In genomic region chr4:155944271-155944670, GRCm38 (mm10) we compare ENCODE assay signal across 8 mouse cellular contexts. TPM values are rescaled to one million over a fixed set of nuclear protein-coding genes. Genes with fewer than 3 reads are reported as not detected.
DNase-seq lines count a peak whose midpoint lies in the region; ATAC-seq lines count a peak whose summit lies in the region.

No protein-coding gene starts in this region.

- no peaks in the 10 kb centered on the region for H3K27me3 ChIP-seq in heart, embryonic 16.5 days (ENCODE audit: control insufficient read depth, insufficient read depth, low read length)
- H3K27me3 ChIP-seq in liver, embryonic 11.5 days (replicated peaks; ENCODE audit: control insufficient read depth, insufficient read depth, low read length), result no peaks in the 10 kb centered on the region
- H3K27me3 ChIP-seq in neural tube, embryonic 12.5 days (replicated peaks), result no peaks in the 10 kb centered on the region; the same call in 1 of the 2 replicates

- H3K9ac ChIP-seq in heart, embryonic 16.5 days (ENCODE audit: low read length), result peak overlapping the region; percentile 97
- peak overlapping the region; percentile 90 for H3K9ac ChIP-seq in liver, embryonic 11.5 days (ENCODE audit: low read depth, low read length)
- peak overlapping the region; percentile 91 for H3K9ac ChIP-seq in neural tube, embryonic 12.5 days

- peak overlapping the region; percentile 99 for H3K4me2 ChIP-seq in heart, embryonic 16.5 days (ENCODE audit: low read depth, low read length)
- H3K4me2 ChIP-seq in liver, embryonic 11.5 days, result peak overlapping the region; percentile 96
- H3K4me2 ChIP-seq in neural tube, embryonic 12.5 days (replicated peaks), result peak overlapping the region; percentile 95

- DNase-seq in embryo, embryonic 10.5 days (ENCODE audit: low spot score), result peak; percentile 27
- DNase-seq in embryo, embryonic 11 days, result no peak
- peak; percentile 32 for DNase-seq in Muller cell, postnatal 12 days (ENCODE audit: inconsistent ontology term)
- no peak for DNase-seq in liver, embryonic 11.5 days (ENCODE audit: low spot score)
- no peak for DNase-seq in left cerebral cortex, postnatal 4 days
- no peak for DNase-seq in spleen, postnatal 36 days (ENCODE audit: low spot score in 2 of 2)

- peaks cover 9% of the 10 kb centered on the region for H3K36me3 ChIP-seq in heart, embryonic 16.5 days (ENCODE audit: control insufficient read depth, insufficient read depth)
- H3K36me3 ChIP-seq in liver, embryonic 11.5 days (ENCODE audit: control insufficient read depth, insufficient read depth, low read length), result peaks cover 21% of the 10 kb centered on the region
- peaks cover 30% of the 10 kb centered on the region for H3K36me3 ChIP-seq in neural tube, embryonic 12.5 days

- H3K4me1 ChIP-seq in heart, embryonic 16.5 days (ENCODE audit: control insufficient read depth, insufficient read depth, low read length), result peaks cover 16% of the 10 kb centered on the region
- H3K4me1 ChIP-seq in liver, embryonic 11.5 days (replicated peaks; ENCODE audit: control insufficient read depth, insufficient read depth, low read length), result peaks cover 15% of the 10 kb centered on the region
- peaks cover 19% of the 10 kb centered on the region for H3K4me1 ChIP-seq in neural tube, embryonic 12.5 days

- intact Hi-C loops in left cerebral cortex, postnatal 4 days (cut with DNase I), result no loop called here

- peak overlapping the region; percentile 71 for H3K27ac ChIP-seq in heart, embryonic 16.5 days (ENCODE audit: low read length)
- peak overlapping the region; percentile 80 for H3K27ac ChIP-seq in liver, embryonic 11.5 days (ENCODE audit: low read depth, low read length)
- no peak overlapping the region for H3K27ac ChIP-seq in neural tube, embryonic 12.5 days

- H3K4me3 ChIP-seq in heart, embryonic 16.5 days (ENCODE audit: low read length), result peak overlapping the region; percentile 97
- peak overlapping the region; percentile 94 for H3K4me3 ChIP-seq in liver, embryonic 11.5 days (ENCODE audit: low read depth, low read length)
- H3K4me3 ChIP-seq in neural tube, embryonic 12.5 days, result peak overlapping the region; percentile 97

- under 1% methylated on average over 17 of the region's 17 CpGs for WGBS in heart, embryonic 16.5 days
- WGBS in liver, embryonic 11.5 days, result under 1% methylated on average over 17 of the region's 17 CpGs
- WGBS in neural tube, embryonic 12.5 days, result 1% methylated on average over 17 of the region's 17 CpGs

- no peak for ATAC-seq in heart, embryonic 16.5 days (replicated peaks; ENCODE audit: extremely low read depth, insufficient read depth, low FRiP score)
- no peak; the same call in 1 of the 2 replicates for ATAC-seq in liver, embryonic 11.5 days (replicated peaks; ENCODE audit: low FRiP score)
- 0 out of 2 replicates have a peak, but pooled peaks have one; percentile 14 for ATAC-seq in neural tube, embryonic 12.5 days (ENCODE audit: low FRiP score, low read depth)

- no peaks in the 10 kb centered on the region for H3K9me3 ChIP-seq in heart, embryonic 16.5 days (replicated peaks; ENCODE audit: control insufficient read depth, low read length)
- no peaks in the 10 kb centered on the region for H3K9me3 ChIP-seq in liver, embryonic 11.5 days (ENCODE audit: control insufficient read depth, low read length)
- no peaks in the 10 kb centered on the region for H3K9me3 ChIP-seq in neural tube, embryonic 12.5 days

RNA-seq across cellular contexts. Expression of gene Ube2j2, which starts 0.6 kb away (rescaled TPM):
- polyA plus RNA-seq in heart, embryonic 16.5 days (2015; fragmentation: Nextera tagmentation; extraction: Ambion mirVana), result 74.9 and 80.1 TPM in 2 replicates
- 123 TPM in 2 replicates for polyA plus RNA-seq in liver, embryonic 11.5 days (2014; fragmentation: Nextera tagmentation; extraction: Ambion mirVana)
- 159 and 167 TPM in 2 replicates for polyA plus RNA-seq in neural tube, embryonic 12.5 days (2016; fragmentation: Nextera tagmentation; extraction: Ambion mirVana)
- 100 to 1,000 TPM in 1 of 2 experiments, 10 to 100 TPM in 1; 96.0 to 101 TPM for total RNA-seq in left cerebral cortex, postnatal 4 days (2021)

RNA-seq across cellular contexts. Expression of gene C1qtnf12, which starts 17.8 kb away (rescaled TPM):
- polyA plus RNA-seq in heart, embryonic 16.5 days (2015; fragmentation: Nextera tagmentation; extraction: Ambion mirVana), result 23.1 and 28.9 TPM in 2 replicates
- 56.9 and 59.0 TPM in 2 replicates for polyA plus RNA-seq in liver, embryonic 11.5 days (2014; fragmentation: Nextera tagmentation; extraction: Ambion mirVana)
- 17.2 and 19.0 TPM in 2 replicates for polyA plus RNA-seq in neural tube, embryonic 12.5 days (2016; fragmentation: Nextera tagmentation; extraction: Ambion mirVana)
- 10 to 100 TPM; 12.0 to 14.8 TPM for total RNA-seq in left cerebral cortex, postnatal 4 days (2021)

RNA-seq across cellular contexts. Expression of gene B3galt6, which starts 48.2 kb away (rescaled TPM):
- 8.6 and 9.1 TPM in 2 replicates for polyA plus RNA-seq in heart, embryonic 16.5 days (2015; fragmentation: Nextera tagmentation; extraction: Ambion mirVana)
- 12.1 and 13.0 TPM in 2 replicates for polyA plus RNA-seq in liver, embryonic 11.5 days (2014; fragmentation: Nextera tagmentation; extraction: Ambion mirVana)
- polyA plus RNA-seq in neural tube, embryonic 12.5 days (2016; fragmentation: Nextera tagmentation; extraction: Ambion mirVana), result 20.2 and 20.6 TPM in 2 replicates
- total RNA-seq in left cerebral cortex, postnatal 4 days (2021), result 10 to 100 TPM; 12.9 to 13.7 TPM

RNA-seq across cellular contexts. Expression of gene Sdf4, which starts 48.4 kb away (rescaled TPM):
- 122 and 128 TPM in 2 replicates for polyA plus RNA-seq in heart, embryonic 16.5 days (2015; fragmentation: Nextera tagmentation; extraction: Ambion mirVana)
- polyA plus RNA-seq in liver, embryonic 11.5 days (2014; fragmentation: Nextera tagmentation; extraction: Ambion mirVana), result 130 TPM in 2 replicates
- polyA plus RNA-seq in neural tube, embryonic 12.5 days (2016; fragmentation: Nextera tagmentation; extraction: Ambion mirVana), result 129 and 133 TPM in 2 replicates
- total RNA-seq in left cerebral cortex, postnatal 4 days (2021), result 100 to 1,000 TPM; 111 to 112 TPM

RNA-seq across cellular contexts. Expression of gene Acap3, which starts 52.6 kb away (rescaled TPM):
- polyA plus RNA-seq in heart, embryonic 16.5 days (2015; fragmentation: Nextera tagmentation; extraction: Ambion mirVana), result 10.1 and 11.6 TPM in 2 replicates
- 16.1 and 17.9 TPM in 2 replicates for polyA plus RNA-seq in liver, embryonic 11.5 days (2014; fragmentation: Nextera tagmentation; extraction: Ambion mirVana)
- 65.5 and 68.0 TPM in 2 replicates for polyA plus RNA-seq in neural tube, embryonic 12.5 days (2016; fragmentation: Nextera tagmentation; extraction: Ambion mirVana)
- total RNA-seq in left cerebral cortex, postnatal 4 days (2021), result 100 to 1,000 TPM; 164 to 168 TPM

Comparison
In these comparisons a context has a peak if more than half of its experiments do, and no peak if none do; other contexts are left out.
1. DNase-seq: peak in embryo, embryonic 10.5 days (single experiment) and Muller cell, postnatal 12 days (single experiment); none in embryo, embryonic 11 days (single experiment), liver, embryonic 11.5 days (single experiment), left cerebral cortex, postnatal 4 days (single experiment) and spleen, postnatal 36 days (0 of 2).
2. Peak in every context shown above with its lines, with median percentiles within 50 percentile points of each other: H3K4me2 ChIP-seq, H3K4me3 ChIP-seq and H3K9ac ChIP-seq.